Mouse (Mus musculus) brain, adult 10 weeks (tissue): ENCODE data around the gene Ctcf. TPM values are rescaled to one million over a fixed set of nuclear protein-coding genes. Genes with fewer than 3 reads are reported as not detected.

ENCODE experiments used
- polyA plus RNA-seq: library from polyadenylated mRNA; stranded (reverse); fragments of 350-450 nt; fragmentation: Illumina TruSeq; extraction: RNeasy Lipid Tissue Mini Kit (QIAGEN cat#74804); gene quantifications from one replicate; pipeline ENCODE4 v1.2.3, GENCODE M21; 2015; ENCODE audit warnings: low read depth, low replicate concordance

Gene Ctcf
- 56.7 TPM for polyA plus RNA-seq

DNA sequence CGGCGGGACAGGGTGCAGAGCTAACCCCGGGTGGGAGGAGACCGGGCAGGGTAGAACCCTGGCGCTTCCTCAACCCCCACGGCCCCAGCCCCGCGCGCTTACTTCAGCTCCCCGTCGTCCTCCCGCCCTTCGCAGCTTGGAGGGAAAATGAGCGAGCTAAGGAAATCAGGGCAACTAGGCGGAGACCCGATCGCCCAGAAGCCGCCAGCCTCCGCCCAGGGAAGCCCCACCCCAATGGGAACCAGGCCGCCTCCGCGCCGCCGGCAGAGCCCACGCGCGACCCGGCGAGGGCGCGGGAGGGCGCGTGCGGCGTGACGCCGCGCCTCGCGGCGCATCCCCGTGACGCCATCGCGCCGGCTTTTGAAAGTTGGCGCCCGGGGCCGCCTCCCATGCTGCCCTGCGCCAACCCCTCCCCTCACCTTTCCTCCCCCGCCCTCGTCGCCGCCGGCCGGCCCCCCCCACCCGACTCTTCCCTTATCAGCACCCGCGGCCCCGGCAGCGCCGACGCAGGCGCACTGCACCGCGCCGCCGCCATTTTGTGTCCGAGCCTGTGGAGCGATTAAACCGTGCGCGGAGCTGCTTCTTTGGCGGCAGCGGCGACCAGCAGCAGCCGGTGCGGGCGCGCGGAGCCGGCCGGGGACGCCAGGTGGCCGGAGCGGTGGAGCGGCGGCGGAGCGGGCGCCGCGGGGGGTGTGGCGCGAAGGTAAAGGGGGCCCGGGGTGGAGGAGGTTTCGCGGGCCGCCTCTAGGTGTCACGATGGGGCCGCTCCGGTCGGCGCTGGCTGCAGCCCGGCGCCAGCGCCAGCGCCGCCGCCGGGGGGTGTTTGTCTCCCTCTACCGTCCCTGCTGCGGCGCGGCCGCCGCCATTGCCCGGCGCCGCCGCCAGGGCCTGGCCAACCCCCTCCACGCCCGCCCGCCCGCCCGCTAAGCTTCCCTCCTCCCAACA lies at the start of gene Ctcf:
Gene Ctcf (plus strand): TSS at position 551 of the 945 bp plus-strand sequence.

GRCm38 (mm10) chr8:105604804-105605381 lies 31.5 kb upstream of the Ctcf start, which contains the start of gene Ripor1:
Ripor1 (plus strand) TSS chr8:105605255.

DNA sequence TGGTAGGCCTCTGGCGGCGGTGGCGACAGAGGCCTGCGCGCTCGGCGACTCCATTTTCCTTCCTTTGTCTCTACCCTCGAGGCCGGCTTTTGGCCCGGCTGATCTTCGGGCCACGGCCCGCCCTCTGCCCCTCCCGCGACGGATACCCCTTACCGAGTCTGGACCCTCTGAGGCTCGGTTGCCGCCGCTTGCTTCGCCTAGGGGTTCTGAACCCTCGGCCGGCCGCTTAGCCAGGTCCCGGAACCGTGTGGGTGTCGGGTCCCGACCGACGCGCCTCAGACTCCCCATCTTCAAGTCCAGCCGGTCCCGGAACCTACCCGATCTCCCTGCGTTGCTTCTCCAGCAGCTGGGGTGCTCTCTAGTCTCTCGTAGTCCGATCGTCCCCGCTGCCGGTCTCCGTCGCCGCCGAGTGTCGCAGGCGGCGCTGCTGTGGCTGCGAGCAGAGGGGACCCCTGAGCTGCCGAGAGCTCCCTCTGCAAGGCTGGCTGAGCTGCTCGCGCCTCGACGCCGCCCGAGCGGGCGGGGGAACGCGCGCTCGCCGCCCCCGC lies 669 bp downstream of the Ctcf start, which contains the start of gene Agrp:
Gene Agrp (minus strand): TSS at position 431 of the 548 bp plus-strand sequence.

GRCm38 (mm10) chr8:105685796-105686308 lies 49.5 kb downstream of the Ctcf start, which contains the start of gene Carmil2:
Carmil2 (plus strand) TSS chr8:105686274.

DNA sequence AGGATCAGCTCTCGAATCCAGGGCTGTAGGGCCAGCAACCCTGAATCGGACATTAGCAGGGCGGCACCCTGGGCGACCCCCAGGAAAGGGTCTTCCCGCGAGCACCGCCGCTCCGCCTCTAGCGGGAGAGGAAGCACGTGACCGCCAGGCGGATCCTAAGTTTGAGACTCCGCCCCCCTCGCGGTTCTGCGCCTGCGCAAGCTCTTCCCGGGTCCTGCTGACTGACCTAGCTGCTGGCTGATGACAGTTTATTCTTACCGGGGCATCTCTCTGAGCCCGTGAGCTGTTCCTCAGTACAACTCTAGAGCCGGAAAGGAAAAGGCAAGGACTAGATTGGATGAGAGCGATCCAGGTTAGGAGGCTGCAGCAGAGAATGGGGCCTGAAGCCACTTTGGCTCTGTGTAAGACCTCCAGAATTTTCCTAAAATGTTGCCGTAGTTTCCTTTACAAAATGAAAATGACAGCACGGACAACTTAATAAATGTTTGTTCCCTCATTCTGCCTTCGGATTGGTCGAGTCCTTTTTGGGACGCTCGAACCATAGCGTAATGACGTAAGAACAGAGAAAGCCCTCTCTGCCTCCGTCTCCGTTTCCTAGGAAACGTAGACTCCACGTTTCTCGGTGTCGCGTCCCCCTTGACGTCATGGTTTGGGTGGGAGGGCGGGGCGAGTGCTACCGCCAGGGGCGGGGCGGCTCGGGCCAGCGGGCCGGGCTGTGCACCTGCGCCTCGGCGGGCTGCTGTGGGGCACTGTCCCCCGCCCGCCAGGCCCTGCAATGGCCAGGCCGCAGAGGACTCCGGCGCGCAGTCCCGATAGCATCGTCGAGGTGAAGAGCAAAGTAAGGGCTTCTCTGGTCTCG lies 64.8 kb downstream of the Ctcf start, which contains the start of the genes Acd and Pard6a:
Gene Acd (minus strand): TSS at position 137 of the 859 bp plus-strand sequence.
Gene Pard6a (plus strand): TSS at position 183 of the 859 bp plus-strand sequence.

DNA sequence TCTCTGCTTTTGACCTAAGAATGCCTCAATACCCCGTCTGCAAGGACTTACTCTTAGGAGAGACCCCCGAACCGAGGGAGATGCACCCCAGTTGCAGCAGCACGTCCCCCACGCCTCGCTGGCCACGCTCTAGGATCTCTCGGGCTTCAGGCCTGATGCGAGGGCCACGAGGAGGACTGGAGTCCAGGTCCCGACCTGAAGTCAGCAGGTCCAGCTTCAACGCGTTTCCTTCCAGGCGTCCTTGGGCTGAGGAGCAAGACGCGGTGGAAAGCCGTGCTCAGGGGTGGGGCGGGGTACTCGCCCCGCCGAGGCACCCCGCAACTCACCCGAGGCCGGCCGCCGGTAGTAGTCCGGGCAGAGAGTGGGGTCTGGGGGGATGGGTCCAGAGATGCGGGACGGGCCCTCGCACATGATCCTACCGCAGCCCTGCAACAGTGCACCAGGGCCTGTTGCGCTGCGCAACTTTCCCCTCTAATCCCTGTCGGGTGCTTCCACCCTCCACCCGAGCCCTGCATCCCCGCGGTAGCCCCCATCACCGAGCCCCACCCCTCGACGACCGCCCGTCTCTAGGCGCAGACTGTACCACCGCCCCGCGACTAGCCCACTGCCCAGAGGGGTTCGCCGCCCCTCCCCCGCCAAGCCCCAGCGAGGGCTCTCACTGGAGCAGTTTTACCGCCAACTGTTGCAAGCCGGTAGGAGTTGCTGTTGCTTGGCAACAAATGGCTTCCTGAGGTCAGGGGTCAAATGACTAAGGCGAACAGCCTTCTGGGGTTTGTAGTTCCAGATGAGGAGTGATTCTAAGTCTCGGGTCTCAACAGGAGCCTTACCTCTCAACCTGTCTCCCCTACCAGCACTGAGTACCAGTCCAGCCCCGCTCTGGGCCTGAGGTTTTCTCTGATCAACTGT lies 71.4 kb downstream of the Ctcf start, which contains the start of the genes 4933405L10Rik and Enkd1:
Gene 4933405L10Rik (plus strand): TSS at position 158 of the 906 bp plus-strand sequence.
Gene Enkd1 (minus strand): TSS at position 713 of the 906 bp plus-strand sequence.

Other genes with a start within 250 kb of the Ctcf start
- gene Kctd19, start 223.1 kb upstream of the Ctcf start, polyA plus RNA-seq, result not detected
- 1.2 TPM for gene Lrrc36, start 223.0 kb upstream of the Ctcf start, polyA plus RNA-seq
- 110 TPM for gene Tppp3, start 165.0 kb upstream of the Ctcf start, polyA plus RNA-seq
- gene Zdhhc1, start 139.7 kb upstream of the Ctcf start, polyA plus RNA-seq, result 33.3 TPM
- gene Hsd11b2, start 117.8 kb upstream of the Ctcf start, polyA plus RNA-seq, result not detected
- 354 TPM for gene Atp6v0d1, start 70.5 kb upstream of the Ctcf start, polyA plus RNA-seq
- 42.2 TPM for gene Ripor1, start 31.3 kb upstream of the Ctcf start, polyA plus RNA-seq
- not detected for gene Agrp, start 825 bp downstream of the Ctcf start, polyA plus RNA-seq
- gene Carmil2, start 49.7 kb downstream of the Ctcf start, polyA plus RNA-seq, result 42.3 TPM
- 44.3 TPM for gene Acd, start 64.5 kb downstream of the Ctcf start, polyA plus RNA-seq
- 53.7 TPM for gene Pard6a, start 64.6 kb downstream of the Ctcf start, polyA plus RNA-seq
- not detected for gene 4933405L10Rik, start 71.1 kb downstream of the Ctcf start, polyA plus RNA-seq
- 10.3 TPM for gene Enkd1, start 71.6 kb downstream of the Ctcf start, polyA plus RNA-seq
- 22.9 TPM for gene Gfod2, start 122.1 kb downstream of the Ctcf start, polyA plus RNA-seq
- 17.1 TPM for gene Ranbp10, start 190.8 kb downstream of the Ctcf start, polyA plus RNA-seq
- 0.71 TPM for gene Tsnaxip1, start 191.2 kb downstream of the Ctcf start, polyA plus RNA-seq
- 13.9 TPM for gene Cenpt, start 216.7 kb downstream of the Ctcf start, polyA plus RNA-seq
- gene Thap11, start 218.6 kb downstream of the Ctcf start, polyA plus RNA-seq, result 37.5 TPM
- gene Nutf2, start 224.0 kb downstream of the Ctcf start, polyA plus RNA-seq, result 102 TPM
- 36.3 TPM for gene Edc4, start 244.3 kb downstream of the Ctcf start, polyA plus RNA-seq